ENCODE assay signal across 29 mouse cellular contexts in genomic region chr5:123665956-123666355, GRCm38 (mm10). TPM values are rescaled to one million over a fixed set of nuclear protein-coding genes. Genes with fewer than 3 reads are reported as not detected.
DNase-seq lines count a peak whose midpoint lies in the region; ATAC-seq lines count a peak whose summit lies in the region.
"Had no signal": no experiment of that assay in that cellular context is flagged by ENCODE, and none has a peak within 500 bp of the region (broad histone marks: within the 10 kb centered on the region; RNA-seq: fewer than 3 reads in every experiment).

No protein-coding gene starts in this region.

- ATAC-seq in heart, embryonic 12.5 days (ENCODE audit: insufficient number of reproducible peaks, low FRiP score) = no peak
- no peak for ATAC-seq in hindbrain, embryonic 13.5 days (ENCODE audit: low FRiP score)
- no peak for ATAC-seq in hindbrain, embryonic 16.5 days
- ATAC-seq: forebrain, postnatal 0 days had no signal

- DNase-seq in adrenal gland, adult 2 months = peak; percentile 15
- DNase-seq in adrenal gland, adult 18-20 months (ENCODE audit: low spot score in 2 of 2) = no peak
- no peak for DNase-seq in heart, adult 8-10 months (ENCODE audit: low spot score)
- DNase-seq in NIH3T3 (ENCODE audit: low read depth) = peak; percentile 29
- no peak for DNase-seq in ovary, postnatal 10 days (ENCODE audit: low spot score)
- DNase-seq: cerebellum, adult 2 months; cerebellum, postnatal 14 days; forebrain, postnatal 0 days; gastrocnemius, postnatal 25 days; kidney, adult 18-20 months; kidney, postnatal 25 days; liver; lung, postnatal 4 days; midbrain, embryonic 14.5 days; retina, postnatal 1 day; right cerebral cortex, postnatal 14 days; thymus, adult 2 months; thymus, postnatal 36 days had no signal

- H3K9me3 ChIP-seq in heart, embryonic 12.5 days (replicated peaks) = no peaks in the 10 kb centered on the region
- no peaks in the 10 kb centered on the region for H3K9me3 ChIP-seq in hindbrain, embryonic 13.5 days
- no peaks in the 10 kb centered on the region for H3K9me3 ChIP-seq in hindbrain, embryonic 16.5 days (ENCODE audit: control insufficient read depth, low read length)
- H3K9me3 ChIP-seq: forebrain, embryonic 12.5 days; hindbrain, embryonic 15.5 days; kidney, embryonic 15.5 days; liver, embryonic 15.5 days; megakaryocyte, embryonic 14.5 days; stomach, embryonic 15.5 days had no signal

- H3K4me1 ChIP-seq in heart, embryonic 12.5 days (replicated peaks) = peaks cover 69% of the 10 kb centered on the region
- peaks cover 11% of the 10 kb centered on the region for H3K4me1 ChIP-seq in hindbrain, embryonic 13.5 days (replicated peaks)
- peaks cover 2% of the 10 kb centered on the region; the same call in 1 of the 2 replicates for H3K4me1 ChIP-seq in hindbrain, embryonic 16.5 days (ENCODE audit: control insufficient read depth, insufficient read depth, low read depth, low read length)
- H3K4me1 ChIP-seq: forebrain, embryonic 12.5 days had no signal

- no peaks in the 10 kb centered on the region for H3K27me3 ChIP-seq in heart, embryonic 12.5 days (replicated peaks)
- no peaks in the 10 kb centered on the region for H3K27me3 ChIP-seq in hindbrain, embryonic 13.5 days
- no peaks in the 10 kb centered on the region for H3K27me3 ChIP-seq in hindbrain, embryonic 16.5 days (replicated peaks; ENCODE audit: control insufficient read depth, insufficient read depth, low read length)
- H3K27me3 ChIP-seq: CH12.LX; forebrain, embryonic 12.5 days; hindbrain, embryonic 15.5 days; kidney, embryonic 15.5 days; liver, embryonic 15.5 days; megakaryocyte, embryonic 14.5 days; stomach, embryonic 15.5 days had no signal

- 72% methylated on average over 7 of the region's 7 CpGs for WGBS in heart, embryonic 12.5 days
- WGBS in hindbrain, embryonic 13.5 days = 87% methylated on average over 7 of the region's 7 CpGs
- WGBS in hindbrain, embryonic 16.5 days = 84% methylated on average over 7 of the region's 7 CpGs

- H3K27ac ChIP-seq in heart, embryonic 12.5 days (ENCODE audit: poor library complexity, severe bottlenecking) = peak overlapping the region; percentile 22
- H3K27ac ChIP-seq in hindbrain, embryonic 13.5 days = no peak overlapping the region
- no peak overlapping the region for H3K27ac ChIP-seq in hindbrain, embryonic 16.5 days (ENCODE audit: low read depth, low read length)
- H3K27ac ChIP-seq: forebrain, embryonic 12.5 days; hindbrain, embryonic 15.5 days; kidney, embryonic 15.5 days; liver, embryonic 15.5 days; stomach, embryonic 15.5 days had no signal

- H3K4me2 ChIP-seq in heart, embryonic 12.5 days = no peak overlapping the region
- H3K4me2 ChIP-seq in hindbrain, embryonic 13.5 days = no peak overlapping the region
- no peak overlapping the region for H3K4me2 ChIP-seq in hindbrain, embryonic 16.5 days (ENCODE audit: low read length)
- H3K4me2 ChIP-seq: forebrain, embryonic 12.5 days; hindbrain, embryonic 15.5 days; kidney, embryonic 15.5 days; liver, embryonic 15.5 days; stomach, embryonic 15.5 days had no signal

- H3K36me3 ChIP-seq in heart, embryonic 12.5 days = no peaks in the 10 kb centered on the region
- no peaks in the 10 kb centered on the region for H3K36me3 ChIP-seq in hindbrain, embryonic 13.5 days
- H3K36me3 ChIP-seq in hindbrain, embryonic 16.5 days (ENCODE audit: control insufficient read depth, insufficient read depth, low read length) = no peaks in the 10 kb centered on the region
- H3K36me3 ChIP-seq: forebrain, embryonic 12.5 days; hindbrain, embryonic 15.5 days; kidney, embryonic 15.5 days; liver, embryonic 15.5 days; stomach, embryonic 15.5 days had no signal

- H3K9ac ChIP-seq in heart, embryonic 12.5 days = no peak overlapping the region
- H3K9ac ChIP-seq in hindbrain, embryonic 13.5 days = 0 out of 2 replicates have a peak overlapping the region, but pooled peaks have one; percentile 13
- no peak overlapping the region for H3K9ac ChIP-seq in hindbrain, embryonic 16.5 days (ENCODE audit: low read depth, low read length)
- H3K9ac ChIP-seq: forebrain, embryonic 12.5 days; forebrain, postnatal 0 days; hindbrain, embryonic 15.5 days; kidney, embryonic 15.5 days; liver, embryonic 15.5 days; stomach, embryonic 15.5 days had no signal

- no peak overlapping the region for H3K4me3 ChIP-seq in heart, embryonic 12.5 days
- H3K4me3 ChIP-seq in hindbrain, embryonic 13.5 days = no peak overlapping the region
- H3K4me3 ChIP-seq in hindbrain, embryonic 16.5 days (ENCODE audit: low read length) = no peak overlapping the region
- H3K4me3 ChIP-seq: erythroblast, embryonic 14.5 days; forebrain, embryonic 12.5 days; hindbrain, embryonic 15.5 days; kidney, embryonic 15.5 days; liver, embryonic 15.5 days; megakaryocyte, embryonic 14.5 days; stomach, embryonic 15.5 days had no signal

RNA-seq across cellular contexts. Expression of gene Clip1, which starts 18.5 kb away (rescaled TPM):
- total RNA-seq in adrenal gland, adult 2 months (2021) = 10 to 100 TPM; 82.3 TPM
- 19.4 and 32.0 TPM in 2 replicates for polyA plus RNA-seq in adrenal gland, adult 2 months (2012; rRNA removed)
- 10 to 100 TPM; 66.0 to 74.2 TPM for total RNA-seq in adrenal gland, adult 18-20 months (2021)
- polyA plus RNA-seq in heart, embryonic 12.5 days (2016; fragmentation: Nextera tagmentation; extraction: Ambion mirVana) = 62.3 and 65.2 TPM in 2 replicates
- 100 to 1,000 TPM; 213 to 261 (median 228) TPM for total RNA-seq in heart, adult 8-10 months (2022)
- 80.2 and 84.8 TPM in 2 replicates for polyA plus RNA-seq in hindbrain, embryonic 13.5 days (2015; fragmentation: Nextera tagmentation; extraction: Ambion mirVana)
- polyA plus RNA-seq in hindbrain, embryonic 16.5 days (2015; fragmentation: Nextera tagmentation; extraction: Ambion mirVana) = 74.3 and 74.4 TPM in 2 replicates

RNA-seq across cellular contexts. Expression of gene Zcchc8, which starts 54.9 kb away (rescaled TPM):
- 10 to 100 TPM; 40.6 to 43.1 TPM for total RNA-seq in adrenal gland, adult 2 months (2021)
- 21.3 and 21.7 TPM in 2 replicates for polyA plus RNA-seq in adrenal gland, adult 2 months (2012; rRNA removed)
- 10 to 100 TPM; 33.1 to 45.2 TPM for total RNA-seq in adrenal gland, adult 18-20 months (2021)
- 69.6 and 77.5 TPM in 2 replicates for polyA plus RNA-seq in heart, embryonic 12.5 days (2016; fragmentation: Nextera tagmentation; extraction: Ambion mirVana)
- total RNA-seq in heart, adult 8-10 months (2022) = 10 to 100 TPM; 18.3 to 22.5 (median 20.3) TPM
- 68.7 and 70.7 TPM in 2 replicates for polyA plus RNA-seq in hindbrain, embryonic 13.5 days (2015; fragmentation: Nextera tagmentation; extraction: Ambion mirVana)
- polyA plus RNA-seq in hindbrain, embryonic 16.5 days (2015; fragmentation: Nextera tagmentation; extraction: Ambion mirVana) = 48.6 and 58.6 TPM in 2 replicates

Comparison
In these comparisons a context has a peak if more than half of its experiments do, and no peak if none do; other contexts are left out.
1. DNase-seq: peak in adrenal gland, adult 2 months (single experiment) and NIH3T3 (single experiment); none in adrenal gland, adult 18-20 months (0 of 2), heart, adult 8-10 months (single experiment) and ovary, postnatal 10 days (single experiment).